Mouse (Mus musculus) neural tube, embryonic 13.5 days (tissue): ENCODE data around the gene Ank3. TPM values are rescaled to one million over a fixed set of nuclear protein-coding genes. Genes with fewer than 3 reads are reported as not detected.
A peak's percentile ranks its signal among the peaks of the same experiment; 100 is the strongest.
"Not testable (repeated sequence)": the region's sequence is repeated elsewhere in the genome, so short reads cannot be mapped to it uniquely, and the experiment has no call there.

ENCODE experiments used
- ATAC-seq: fragments of 200-750 bp; cut with Nextera tagmentation; 2 replicates; pipeline ENCODE4 v1.8.0; 2017; ENCODE audit warnings: low read depth, mild to moderate bottlenecking, moderate TSS enrichment, moderate library complexity
- H3K27ac ChIP-seq: fragments of 300-500 bp; sonication (generic); replicated peaks from 2 replicates; pipeline ENCODE4 v1.5.1; 2015; ENCODE audit warnings: moderate library complexity, mild to moderate bottlenecking, inconsistent platforms
- H3K27me3 ChIP-seq: fragments of 300-500 bp; sonication (generic); 2 replicates; pipeline ENCODE4 v1.6.1; 2015; ENCODE audit warnings: mild to moderate bottlenecking, inconsistent platforms
- H3K36me3 ChIP-seq: fragments of 300-500 bp; sonication (generic); 2 replicates; pipeline ENCODE4 v1.6.1; 2015; ENCODE audit warnings: mild to moderate bottlenecking, inconsistent platforms
- H3K4me1 ChIP-seq: fragments of 300-500 bp; sonication (generic); replicated peaks from 2 replicates; pipeline ENCODE4 v1.6.1; 2015; ENCODE audit warnings: inconsistent platforms
- H3K4me2 ChIP-seq: fragments of 300-500 bp; sonication (generic); 2 replicates; pipeline ENCODE4 v1.6.1; 2015; ENCODE audit warnings: inconsistent platforms, mild to moderate bottlenecking, moderate library complexity
- H3K4me3 ChIP-seq: fragments of 300-500 bp; sonication (generic); 2 replicates; pipeline ENCODE4 v1.5.1; 2015; ENCODE audit warnings: mild to moderate bottlenecking, inconsistent platforms
- H3K9ac ChIP-seq: fragments of 300-500 bp; sonication (generic); 2 replicates; pipeline ENCODE4 v1.6.1; 2015; ENCODE audit warnings: moderate library complexity, mild to moderate bottlenecking, inconsistent platforms
- H3K9me3 ChIP-seq: fragments of 300-500 bp; sonication (generic); 2 replicates; pipeline ENCODE4 v1.6.1; 2016; ENCODE audit warnings: inconsistent platforms
- WGBS: fragments of 180-500 bp; shearing (Covaris S2); methylation state at CpG from one replicate; pipeline ENCODE4 v1.1.7; 2015; 5-methylcytosine and 5-hydroxymethylcytosine counted together
- polyA plus RNA-seq: library from polyadenylated mRNA; unstranded; fragments of >200 nt; fragmentation: Nextera tagmentation; extraction: Ambion mirVana; gene quantifications from 2 replicates; pipeline ENCODE4 v1.2.1, GENCODE M21; 2015

Ank3 gene
- polyA plus RNA-seq, result 104 TPM in 2 replicates

GRCm38 (mm10) chr10:69398763-69399590, at the start of gene Ank3:
Gene Ank3, plus strand, starts transcription at chr10:69398773.
- Histone ChIP-seq H3K4me1 (peaks cover 28% of the 10 kb centered on the region), H3K27ac (no peak within 1 kb of the TSS), H3K27me3 (peaks cover 70% of the 10 kb centered on the region), H3K36me3 (no peaks in the 10 kb centered on the region), H3K9ac (peak within 1 kb of the TSS; percentile 66), H3K4me2 (peak within 1 kb of the TSS; percentile 97), H3K9me3 (no peaks in the 10 kb centered on the region), H3K4me3 (peak within 1 kb of the TSS; percentile 63)
- under 1% methylated on average over 72 of the region's 77 CpGs for WGBS
- ATAC-seq, result peak; percentile 71

DNA sequence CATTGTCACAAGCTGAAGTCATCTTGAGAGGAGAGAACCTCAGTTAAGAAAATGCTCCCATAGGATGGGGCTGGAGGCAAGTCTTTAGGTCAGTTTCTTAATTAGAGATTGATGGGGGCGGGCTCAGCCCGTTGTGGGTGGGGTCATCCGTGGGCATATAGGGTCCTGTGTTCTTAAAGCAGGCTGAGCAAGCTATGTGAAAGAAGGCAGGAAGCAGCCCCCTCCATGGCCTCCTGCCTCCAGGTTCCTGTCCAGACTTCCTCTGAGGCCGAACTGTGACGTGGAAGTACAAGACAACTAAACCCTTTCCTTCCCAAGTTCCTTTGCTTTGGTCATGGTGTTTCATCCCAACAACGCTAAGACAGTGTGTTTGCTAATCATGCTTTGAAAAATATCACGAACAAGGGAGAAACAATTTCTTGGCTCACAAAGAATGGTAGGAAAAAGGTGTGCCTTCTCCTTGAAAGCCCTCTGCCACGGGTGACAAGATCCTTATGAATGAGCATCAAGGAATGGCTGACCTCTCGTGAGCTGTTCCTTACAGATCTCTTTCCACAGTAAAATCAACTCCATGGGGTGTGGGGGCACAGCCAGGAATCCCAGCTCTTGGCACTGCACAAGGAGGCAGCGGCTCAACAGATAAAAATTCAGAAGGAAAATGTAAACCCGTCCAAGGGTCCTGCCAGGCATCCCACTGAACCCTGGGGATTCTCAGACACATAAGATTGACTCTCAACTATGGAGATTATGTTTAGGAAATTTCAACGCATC, 47.3 kb upstream of the Ank3 start:
- H3K4me3 ChIP-seq, result peak overlapping the region; percentile 52
- no peaks in the 10 kb centered on the region for H3K27me3 ChIP-seq
- H3K27ac ChIP-seq, result no peak overlapping the region; the same call in 1 of the 2 replicates
- peaks cover 42% of the 10 kb centered on the region for H3K4me1 ChIP-seq
- no peaks in the 10 kb centered on the region for H3K36me3 ChIP-seq
- peak overlapping the region; percentile 76 for H3K4me2 ChIP-seq
- no peak for ATAC-seq
- 32% methylated on average over 12 of the region's 12 CpGs for WGBS
- H3K9ac ChIP-seq, result peak overlapping the region; percentile 61
- H3K9me3 ChIP-seq, result no peaks in the 10 kb centered on the region

- H3K4me2 ChIP-seq, result peak overlapping the region; percentile 76
- WGBS, result under 1% methylated on average over 11 of the region's 11 CpGs
- H3K27me3 ChIP-seq, result no peaks in the 10 kb centered on the region
- ATAC-seq, result no peak
- H3K27ac ChIP-seq, result peak overlapping the region; percentile 43
- H3K9ac ChIP-seq, result peak overlapping the region; percentile 61
- no peaks in the 10 kb centered on the region for H3K9me3 ChIP-seq
- H3K4me1 ChIP-seq, result peaks cover 42% of the 10 kb centered on the region
- H3K4me3 ChIP-seq, result peak overlapping the region; percentile 52
- no peaks in the 10 kb centered on the region for H3K36me3 ChIP-seq
Measured at GRCm38 (mm10) chr10:69351842-69352211, 46.7 kb upstream of the Ank3 start.

GRCm38 (mm10) chr10:69352212-69353085, 46.1 kb upstream of the Ank3 start, which contains the start of gene Cdk1:
Gene Cdk1, minus strand, starts transcription at chr10:69352938.
- Histone ChIP-seq H3K9ac (peak within 1 kb of the TSS; percentile 61), H3K4me1 (peaks cover 42% of the 10 kb centered on the region), H3K27me3 (no peaks in the 10 kb centered on the region), H3K27ac (peak within 1 kb of the TSS; percentile 43), H3K4me2 (peak within 1 kb of the TSS; percentile 76), H3K36me3 (no peaks in the 10 kb centered on the region), H3K4me3 (peak within 1 kb of the TSS; percentile 52), H3K9me3 (no peaks in the 10 kb centered on the region)
- WGBS, result under 1% methylated on average over 51 of the region's 51 CpGs
- peak; percentile 97 for ATAC-seq

DNA sequence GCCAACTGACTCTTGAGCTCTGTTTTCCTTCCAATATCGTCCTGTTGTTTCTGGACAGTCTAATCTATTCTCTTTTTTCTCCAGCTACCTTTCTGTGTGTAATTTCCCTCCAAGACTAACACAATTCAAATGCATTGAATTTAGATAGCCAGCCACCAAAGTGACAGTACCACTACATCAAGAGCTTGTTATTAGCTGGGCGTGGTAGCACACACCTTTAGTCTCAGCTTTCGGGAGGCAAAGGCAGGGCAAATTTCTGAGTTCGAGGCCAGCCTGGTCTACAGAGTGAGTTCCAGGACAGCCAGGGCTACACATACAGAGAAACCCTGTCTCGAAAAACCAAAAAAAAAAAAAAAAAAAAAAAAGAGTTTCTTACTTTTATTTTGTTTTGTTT, 45.5 kb upstream of the Ank3 start:
- not testable (repeated sequence) for ATAC-seq, H3K27ac ChIP-seq, H3K9me3 ChIP-seq, H3K27me3 ChIP-seq, H3K9ac ChIP-seq, H3K36me3 ChIP-seq
- H3K4me3 ChIP-seq, result peak overlapping the region; percentile 52
- peak overlapping the region; percentile 76 for H3K4me2 ChIP-seq
- 35% methylated on average over 5 of the region's 5 CpGs for WGBS
- peaks cover 40% of the 10 kb centered on the region for H3K4me1 ChIP-seq

GRCm38 (mm10) chr10:69359666-69360065, 38.9 kb upstream of the Ank3 start:
- Histone ChIP-seq H3K4me2 (no peak overlapping the region), H3K9ac (no peak overlapping the region), H3K27me3 (no peaks in the 10 kb centered on the region), H3K4me1 (no peaks in the 10 kb centered on the region), H3K27ac (no peak overlapping the region), H3K36me3 (no peaks in the 10 kb centered on the region), H3K9me3 (peaks cover 8% of the 10 kb centered on the region; the same call in 1 of the 2 replicates), H3K4me3 (no peak overlapping the region)
- WGBS, result 88% methylated on average over 1 of the region's 1 CpGs
- ATAC-seq, result no peak

DNA sequence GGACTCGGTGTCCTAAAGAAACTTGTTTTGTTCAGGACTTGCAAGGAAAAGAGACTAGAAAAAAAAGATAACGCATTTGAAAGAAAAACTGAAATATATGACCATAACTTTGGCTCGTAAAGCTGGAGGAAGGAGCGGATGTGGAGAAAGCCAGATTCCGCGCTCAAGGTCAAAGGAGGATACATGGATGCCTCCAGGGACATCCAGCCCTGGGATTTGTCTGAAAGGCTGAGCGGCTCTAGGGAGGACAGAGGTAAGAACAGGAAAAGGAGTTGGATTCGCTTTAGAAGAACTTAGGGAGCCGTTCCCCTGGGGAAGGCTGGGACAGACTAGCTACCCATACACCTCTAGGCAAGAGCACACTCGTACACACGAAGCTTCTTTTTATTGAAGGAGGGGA, 32.4 kb upstream of the Ank3 start:
- no peak for ATAC-seq
- no peaks in the 10 kb centered on the region for H3K27me3 ChIP-seq
- H3K27ac ChIP-seq, result no peak overlapping the region
- no peaks in the 10 kb centered on the region for H3K4me1 ChIP-seq
- H3K4me2 ChIP-seq, result no peak overlapping the region
- H3K36me3 ChIP-seq, result no peaks in the 10 kb centered on the region
- no peak overlapping the region for H3K4me3 ChIP-seq
- H3K9ac ChIP-seq, result no peak overlapping the region
- WGBS, result 82% methylated on average over 11 of the region's 11 CpGs
- H3K9me3 ChIP-seq, result peaks cover 1% of the 10 kb centered on the region; the same call in 1 of the 2 replicates

DNA sequence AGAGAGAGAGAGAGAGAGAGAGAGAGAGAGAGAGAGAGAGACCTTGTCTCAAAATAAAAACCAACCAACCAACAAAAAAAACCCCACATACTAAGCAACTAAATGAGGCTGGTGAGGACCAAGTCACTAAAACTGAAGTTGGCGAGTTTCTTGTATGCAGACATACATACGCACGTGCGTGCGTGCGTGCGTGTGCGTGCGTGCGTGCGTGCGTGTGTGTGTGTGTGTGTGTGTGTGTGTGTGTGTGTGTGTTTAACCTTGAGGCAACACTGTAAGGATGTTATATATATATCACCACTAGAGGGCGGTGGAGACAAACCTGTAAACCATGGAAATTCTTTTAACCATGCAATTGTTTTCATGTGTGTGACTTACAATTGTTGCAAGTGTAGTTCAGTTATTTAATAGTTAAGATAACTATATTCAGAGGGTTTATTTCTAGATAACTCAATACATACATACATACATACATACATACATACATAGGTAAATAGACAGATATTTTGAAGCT, 31.6 kb upstream of the Ank3 start:
- Histone ChIP-seq H3K9ac (no peak overlapping the region), H3K27ac (no peak overlapping the region), H3K4me3 (no peak overlapping the region), H3K9me3 (no peaks in the 10 kb centered on the region), H3K36me3 (no peaks in the 10 kb centered on the region), H3K4me1 (no peaks in the 10 kb centered on the region), H3K27me3 (no peaks in the 10 kb centered on the region), H3K4me2 (no peak overlapping the region)
- ATAC-seq, result no peak
- WGBS, result 90% methylated on average over 13 of the region's 13 CpGs

GRCm38 (mm10) chr10:69369321-69369720, 29.3 kb upstream of the Ank3 start:
- H3K4me2 ChIP-seq, result no peak overlapping the region
- no peaks in the 10 kb centered on the region for H3K36me3 ChIP-seq
- no peak overlapping the region for H3K9ac ChIP-seq
- no peak overlapping the region for H3K27ac ChIP-seq
- no peaks in the 10 kb centered on the region for H3K4me1 ChIP-seq
- no peaks in the 10 kb centered on the region for H3K27me3 ChIP-seq
- ATAC-seq, result no peak
- WGBS, result 86% methylated on average over 6 of the region's 6 CpGs
- no peak overlapping the region for H3K4me3 ChIP-seq
- no peaks in the 10 kb centered on the region for H3K9me3 ChIP-seq

GRCm38 (mm10) chr10:69371441-69371840, 27.1 kb upstream of the Ank3 start:
- 18% methylated on average over 10 of the region's 10 CpGs for WGBS
- no peak for ATAC-seq
- no peaks in the 10 kb centered on the region for H3K9me3 ChIP-seq
- H3K27me3 ChIP-seq, result no peaks in the 10 kb centered on the region
- H3K27ac ChIP-seq, result no peak overlapping the region
- H3K4me3 ChIP-seq, result no peak overlapping the region
- H3K36me3 ChIP-seq, result no peaks in the 10 kb centered on the region
- no peaks in the 10 kb centered on the region for H3K4me1 ChIP-seq
- no peak overlapping the region for H3K4me2 ChIP-seq
- no peak overlapping the region for H3K9ac ChIP-seq

- H3K4me3 ChIP-seq, result no peak overlapping the region
- H3K9ac ChIP-seq, result no peak overlapping the region
- H3K27me3 ChIP-seq, result no peaks in the 10 kb centered on the region
- no peak overlapping the region for H3K4me2 ChIP-seq
- ATAC-seq, result no peak
- H3K9me3 ChIP-seq, result no peaks in the 10 kb centered on the region
- no peaks in the 10 kb centered on the region for H3K4me1 ChIP-seq
- WGBS, result 82% methylated on average over 14 of the region's 14 CpGs
- no peaks in the 10 kb centered on the region for H3K36me3 ChIP-seq
- H3K27ac ChIP-seq, result no peak overlapping the region
Measured at GRCm38 (mm10) chr10:69372061-69372460, 26.5 kb upstream of the Ank3 start.
